Mouse (Mus musculus) myocyte (in vitro differentiated cells): ENCODE results near the gene 1700123L14Rik. TPM values are rescaled to one million over a fixed set of nuclear protein-coding genes. Genes with fewer than 3 reads are reported as not detected.
"Not testable (repeated sequence)": the region's sequence is repeated elsewhere in the genome, so short reads cannot be mapped to it uniquely, and the experiment has no call there.

ENCODE experiments used
- H3K27me3 ChIP-seq: one replicate; pipeline ENCODE4 v1.6.1; 2011; ENCODE audit not compliant: control insufficient read depth, insufficient read depth, insufficient read length
- H3K36me3 ChIP-seq: one replicate; pipeline ENCODE4 v1.6.1; 2011; ENCODE audit not compliant: control insufficient read depth, insufficient read depth
- H3K4me2 ChIP-seq: one replicate; pipeline ENCODE4 v1.6.1; 2011; ENCODE audit warnings: low read depth, control low read depth
- H3K4me3 ChIP-seq: one replicate; pipeline ENCODE4 v1.5.1; 2011; ENCODE audit warnings: mild to moderate bottlenecking, control low read depth, moderate library complexity
- H3K79me2 ChIP-seq: one replicate; pipeline ENCODE4 v1.6.1; 2011; ENCODE audit not compliant: control insufficient read depth, insufficient read depth
- H3ac ChIP-seq: one replicate; pipeline ENCODE4 v1.6.1; 2011; ENCODE audit not compliant: control insufficient read depth, insufficient read length
- CEBPB ChIP-seq: IDR thresholded peaks from 2 replicates; pipeline ENCODE4 v1.6.1; 2011; ENCODE audit warnings: mild to moderate bottlenecking, moderate library complexity; ENCODE audit not compliant: poor library complexity, insufficient read depth, severe bottlenecking
- E2F4 ChIP-seq: IDR thresholded peaks from one replicate; pipeline ENCODE4 v1.6.1; 2011; ENCODE audit warnings: mild to moderate bottlenecking, control low read depth, moderate library complexity; ENCODE audit not compliant: insufficient read depth
- MAX ChIP-seq: IDR thresholded peaks from one replicate; pipeline ENCODE4 v1.6.1; 2011; ENCODE audit warnings: low read depth, mild to moderate bottlenecking, control low read depth
- MYOD1 ChIP-seq, 3 experiments: IDR thresholded peaks; one replicate each; pipeline ENCODE4 v1.6.1; 2011; ENCODE audit warnings: control low read depth in 2 of 3, low read depth in 2 of 3, mild to moderate bottlenecking in 2 of 3, moderate library complexity in 1 of 3; ENCODE audit not compliant: insufficient read length in 2 of 3, control insufficient read depth in 1 of 3
- MYOG ChIP-seq, 3 experiments: IDR thresholded peaks; one replicate each; pipeline ENCODE4 v1.6.1; 2011; ENCODE audit warnings: control low read depth in 2 of 3, low read depth in 2 of 3, mild to moderate bottlenecking in 2 of 3; ENCODE audit not compliant: insufficient read length in 2 of 3, control insufficient read depth in 1 of 3, insufficient read depth in 1 of 3
- POLR2A ChIP-seq: IDR thresholded peaks from one replicate; pipeline ENCODE4 v1.6.1; 2011; ENCODE audit warnings: low read depth, mild to moderate bottlenecking, control low read depth, moderate library complexity; ENCODE audit not compliant: insufficient read length
- POLR2AphosphoS2 ChIP-seq: IDR thresholded peaks from one replicate; pipeline ENCODE4 v1.6.1; 2011; ENCODE audit warnings: low read depth, control low read depth; ENCODE audit not compliant: insufficient read length
- REST ChIP-seq: IDR thresholded peaks from one replicate; pipeline ENCODE4 v1.6.1; 2011; ENCODE audit warnings: mild to moderate bottlenecking, control low read depth, moderate library complexity; ENCODE audit not compliant: insufficient read depth, insufficient read length
- SRF ChIP-seq: IDR thresholded peaks from one replicate; pipeline ENCODE4 v1.6.1; 2011; ENCODE audit warnings: low read depth; ENCODE audit not compliant: control insufficient read depth, insufficient read length
- TCF12 ChIP-seq: IDR thresholded peaks from one replicate; pipeline ENCODE4 v1.6.1; 2011; ENCODE audit warnings: mild to moderate bottlenecking, control low read depth; ENCODE audit not compliant: poor library complexity, insufficient read depth, severe bottlenecking
- TCF3 ChIP-seq: IDR thresholded peaks from one replicate; pipeline ENCODE4 v1.6.1; 2011; ENCODE audit warnings: low read depth, control low read depth; ENCODE audit not compliant: insufficient read length
- USF1 ChIP-seq: IDR thresholded peaks from one replicate; pipeline ENCODE4 v1.6.1; 2011; ENCODE audit warnings: low read depth, mild to moderate bottlenecking, control low read depth, moderate library complexity
- polyA plus RNA-seq: library from polyadenylated mRNA; unstranded; fragments of >200 nt; fragmentation: generic; extraction: Trizol; gene quantifications from one replicate; pipeline ENCODE4 v1.2.1, GENCODE M21; 2012; ENCODE audit warnings: missing spikeins

The 1700123L14Rik gene
- polyA plus RNA-seq = not detected

DNA sequence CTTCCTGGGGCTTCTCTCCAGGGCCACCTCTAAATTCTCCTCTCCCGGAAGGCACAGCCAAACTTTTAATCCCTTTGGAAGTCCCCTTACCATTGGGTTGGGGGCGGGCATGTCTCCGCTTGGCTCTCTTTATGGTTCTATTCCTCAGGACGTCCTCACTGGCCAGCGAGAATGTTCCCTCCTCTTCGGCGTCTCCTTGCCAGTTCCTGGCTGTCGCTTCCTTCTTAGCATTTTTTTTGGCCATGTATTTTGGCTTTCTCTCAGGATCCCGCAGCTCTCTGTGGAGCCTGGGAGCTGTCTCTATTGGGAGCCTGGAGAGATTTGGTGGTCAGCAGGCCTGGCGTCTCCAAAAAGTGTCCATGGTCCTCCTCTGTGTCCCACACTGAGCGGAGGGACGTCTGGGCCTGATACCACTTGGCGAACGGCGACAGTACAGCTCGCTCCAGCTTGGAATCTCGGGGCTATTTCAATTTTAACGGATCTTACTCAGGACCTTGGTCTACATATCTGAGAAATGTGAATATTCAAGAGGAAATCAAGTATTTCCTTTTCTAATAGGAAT, at the start of gene 1700123L14Rik:
TSS of gene 1700123L14Rik (minus strand) at position 426 of the 562 bp plus-strand sequence.
- Histone ChIP-seq H3ac (no peak within 1 kb of the TSS), H3K27me3 (no peaks in the 10 kb centered on the region), H3K4me2 (no peak within 1 kb of the TSS), H3K4me3 (no peak within 1 kb of the TSS), H3K79me2 (no peaks in the 10 kb centered on the region), H3K36me3 (no peaks in the 10 kb centered on the region)
- TF ChIP-seq USF1 (no peak), TCF3 (no peak)

DNA sequence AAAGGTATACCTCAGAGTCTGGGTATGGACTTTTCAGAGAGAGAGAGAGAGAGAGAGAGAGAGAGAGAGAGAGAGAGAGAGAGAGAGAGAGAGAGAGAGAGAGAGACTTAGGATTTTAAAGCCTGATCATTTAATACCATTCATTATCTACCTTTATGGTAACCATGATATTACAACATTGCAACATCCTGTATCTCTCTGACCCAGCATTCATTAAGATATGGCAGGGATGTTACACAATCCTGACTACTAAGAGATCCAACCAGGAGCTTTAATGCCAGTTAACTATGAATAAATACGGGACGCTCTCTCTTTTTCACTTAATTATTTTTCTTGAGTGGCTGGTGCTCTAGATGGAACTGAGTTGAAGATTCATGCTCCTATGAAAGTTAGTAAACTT, 39.4 kb upstream of the 1700123L14Rik start:
- no peak overlapping the region for H3ac ChIP-seq
- H3K79me2 ChIP-seq = no peaks in the 10 kb centered on the region
- no peaks in the 10 kb centered on the region for H3K27me3 ChIP-seq
- H3K36me3 ChIP-seq = no peaks in the 10 kb centered on the region
- H3K4me2 ChIP-seq = no peak overlapping the region
- H3K4me3 ChIP-seq = no peak overlapping the region
- TF ChIP-seq POLR2AphosphoS2 = no peak

DNA sequence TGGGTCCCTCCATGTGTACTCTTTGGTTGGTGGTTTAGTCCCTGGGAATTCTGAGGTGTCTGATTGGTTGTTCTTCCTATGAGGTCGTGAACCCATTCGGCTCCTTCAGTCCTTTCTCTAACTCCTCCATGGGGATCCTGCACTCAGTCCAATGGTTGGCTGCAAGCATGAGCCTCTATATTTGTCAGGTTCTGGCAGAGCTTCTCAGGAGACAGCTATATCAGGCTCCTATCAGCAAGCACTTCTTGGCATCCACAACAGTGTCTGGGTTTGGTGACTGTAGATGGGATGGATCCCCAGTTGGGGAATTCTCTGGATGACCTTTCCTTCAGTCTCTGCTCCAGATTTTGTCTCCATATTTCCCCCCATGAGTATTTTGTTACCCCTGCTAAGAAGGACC, 32.9 kb upstream of the 1700123L14Rik start:
- H3K4me2 ChIP-seq, H3K27me3 ChIP-seq, H3K4me3 ChIP-seq, H3K36me3 ChIP-seq, H3K79me2 ChIP-seq, H3ac ChIP-seq: not testable (repeated sequence)

DNA sequence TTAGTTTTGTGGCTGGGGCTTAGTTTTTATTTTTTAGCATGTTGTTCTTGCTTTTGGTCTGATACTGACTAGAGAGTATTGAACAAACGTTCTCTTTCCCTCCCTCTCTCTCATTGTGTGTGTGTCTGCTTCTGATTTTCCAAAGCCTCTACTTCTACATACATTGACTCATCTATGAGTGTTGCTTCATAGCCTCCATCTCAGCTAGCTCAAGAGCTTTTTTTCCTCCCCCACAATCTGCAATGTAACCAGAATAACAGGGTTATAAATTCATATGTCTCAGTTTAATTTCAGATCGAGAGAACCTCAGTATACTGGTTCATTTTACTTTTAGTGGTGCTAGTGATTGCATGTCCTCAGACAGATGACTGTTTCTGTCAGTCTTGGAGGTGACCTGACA, 20.5 kb upstream of the 1700123L14Rik start:
- Histone ChIP-seq H3K27me3 (no peaks in the 10 kb centered on the region), H3K4me3 (no peak overlapping the region), H3ac (no peak overlapping the region), H3K36me3 (no peaks in the 10 kb centered on the region), H3K79me2 (no peaks in the 10 kb centered on the region), H3K4me2 (no peak overlapping the region)
- TF ChIP-seq CEBPB (no peak), REST (no peak), E2F4 (no peak), POLR2A (no peak)

DNA sequence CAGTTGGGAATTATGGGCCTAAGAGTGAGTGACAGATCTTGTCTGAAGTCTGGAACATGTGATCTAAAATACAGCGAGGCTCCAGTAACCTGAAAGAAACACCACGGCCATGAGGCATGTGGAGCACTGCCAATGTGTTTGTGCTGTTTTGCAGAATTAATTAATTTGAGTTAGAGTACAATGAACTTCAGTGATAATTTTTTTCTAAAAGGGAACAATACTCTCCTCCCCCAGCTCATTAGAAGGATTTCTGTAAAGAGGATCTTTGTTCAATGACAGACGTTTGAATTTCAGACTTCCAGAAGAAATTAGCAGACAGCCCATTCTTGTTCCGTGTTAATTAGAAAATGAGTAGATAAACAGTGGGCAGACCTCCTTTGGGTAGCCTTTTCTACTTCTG, 17.3 kb upstream of the 1700123L14Rik start:
- no peak for TF ChIP-seq REST
- no peak for TF ChIP-seq TCF12
- TF ChIP-seq POLR2A = no peak
- TF ChIP-seq MYOG (IDR thresholded peaks at IDR 0.05; ENCODE audit: control insufficient read depth in 1 of 3, insufficient read depth in 1 of 3, insufficient read length in 2 of 3, low read depth in 2 of 3) = no peak
- Histone ChIP-seq H3K27me3 (no peaks in the 10 kb centered on the region), H3K4me2 (no peak overlapping the region), H3K36me3 (no peaks in the 10 kb centered on the region), H3K4me3 (no peak overlapping the region), H3ac (no peak overlapping the region), H3K79me2 (no peaks in the 10 kb centered on the region)

DNA sequence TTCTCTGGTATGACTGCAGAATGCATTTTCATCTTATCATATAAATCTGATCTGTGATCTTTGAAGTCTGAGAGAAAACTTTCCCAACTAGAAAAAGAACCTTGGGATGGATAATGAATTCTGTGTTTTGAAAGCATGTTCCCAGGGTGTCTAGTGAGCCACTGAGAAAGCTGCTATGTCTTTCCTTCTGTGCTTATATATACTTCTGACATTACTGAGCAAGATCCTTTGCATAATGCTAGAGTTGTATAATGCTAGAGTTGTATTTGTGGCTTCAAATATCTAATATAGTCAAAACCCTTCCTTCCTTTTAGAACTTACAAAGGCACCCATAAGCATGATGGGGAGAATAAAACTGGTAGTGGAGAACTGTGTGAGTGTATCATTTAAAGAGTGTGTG, 12.5 kb upstream of the 1700123L14Rik start:
- Histone ChIP-seq H3ac (no peak overlapping the region), H3K79me2 (no peaks in the 10 kb centered on the region), H3K4me2 (no peak overlapping the region), H3K4me3 (no peak overlapping the region), H3K27me3 (no peaks in the 10 kb centered on the region), H3K36me3 (no peaks in the 10 kb centered on the region)
- no peak for TF ChIP-seq POLR2A
- TF ChIP-seq TCF12 = no peak
- TF ChIP-seq MYOG (IDR thresholded peaks at IDR 0.05; ENCODE audit: control insufficient read depth in 1 of 3, insufficient read depth in 1 of 3, insufficient read length in 2 of 3, low read depth in 2 of 3) = no peak
- no peak for TF ChIP-seq REST
- no peak for TF ChIP-seq SRF
- TF ChIP-seq MAX = no peak
- no peak for TF ChIP-seq E2F4

DNA sequence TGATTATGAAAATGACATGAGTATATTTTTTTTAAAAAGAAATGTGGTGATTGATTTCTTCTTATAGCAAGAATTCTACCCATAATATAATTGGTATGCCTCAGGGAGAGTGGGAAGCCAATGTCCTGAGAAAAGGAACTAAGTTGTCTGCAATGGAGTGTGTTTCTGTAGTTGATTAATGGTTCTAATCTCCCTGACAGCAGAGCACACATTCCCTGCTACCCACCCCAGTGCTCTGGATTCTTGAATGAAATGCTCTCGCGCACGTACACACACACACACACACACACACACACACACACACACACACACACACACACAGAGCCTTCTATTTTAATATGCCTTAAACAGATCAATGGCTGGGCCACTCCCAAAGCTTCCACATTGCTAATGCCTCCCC, 7.6 kb upstream of the 1700123L14Rik start:
- Histone ChIP-seq H3K79me2 (no peaks in the 10 kb centered on the region), H3K27me3 (no peaks in the 10 kb centered on the region), H3ac (no peak overlapping the region), H3K4me2 (no peak overlapping the region), H3K36me3 (no peaks in the 10 kb centered on the region), H3K4me3 (no peak overlapping the region)
- TF ChIP-seq SRF = no peak
- no peak for TF ChIP-seq E2F4
- no peak for TF ChIP-seq USF1
- no peak for TF ChIP-seq MYOG (IDR thresholded peaks at IDR 0.05; ENCODE audit: control insufficient read depth in 1 of 3, insufficient read depth in 1 of 3, insufficient read length in 2 of 3, low read depth in 2 of 3)
- no peak for TF ChIP-seq MYOD1 (IDR thresholded peaks at IDR 0.05; ENCODE audit: control insufficient read depth in 1 of 3, insufficient read length in 2 of 3, low read depth in 2 of 3)
- TF ChIP-seq MAX = no peak
- no peak for TF ChIP-seq POLR2A
- TF ChIP-seq TCF3 = no peak
- TF ChIP-seq REST = no peak
- no peak for TF ChIP-seq CEBPB
- no peak for TF ChIP-seq TCF12
- no peak for TF ChIP-seq POLR2AphosphoS2
